In the genomic region with DNA sequence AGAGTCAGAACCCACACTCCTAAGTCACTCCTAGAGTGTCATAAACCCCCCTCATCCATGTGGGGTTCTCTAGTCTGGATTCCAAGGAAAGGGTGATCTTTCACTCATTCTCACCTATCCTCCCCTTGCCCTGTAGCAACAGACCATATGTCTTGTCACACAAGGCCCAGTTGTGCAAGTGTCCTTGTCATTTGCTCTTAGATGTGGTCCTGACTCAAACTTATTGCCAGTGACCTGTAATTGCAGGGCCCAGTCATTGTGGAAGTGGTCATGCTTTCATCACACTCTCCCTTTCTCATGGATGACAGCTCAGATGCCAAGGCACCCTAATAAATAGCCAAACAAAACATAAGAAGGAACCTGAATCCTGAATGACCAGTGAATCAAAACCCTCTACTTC, we compare ENCODE assay signal across 13 mouse cellular contexts.
"Had no signal": no experiment of that assay in that cellular context is flagged by ENCODE, and none has a peak within 500 bp of the region (broad histone marks: within the 10 kb centered on the region; RNA-seq: fewer than 3 reads in every experiment).

No protein-coding gene starts in this region.

- DNase-seq: lung, adult 18-20 months; lung, embryonic 14.5 days; lung, postnatal 10 days; lung, postnatal 4 days; midbrain, embryonic 14.5 days; retina, postnatal 1 day; right cerebral cortex, adult 18-20 months; right cerebral cortex, postnatal 25 days; right cerebral cortex, postnatal 4 days; spleen, adult 18-20 months; thymus, adult 18-20 months; thymus, postnatal 14 days; thymus, postnatal 36 days had no signal
